Mouse (Mus musculus) bone marrow macrophage, adult 2 months (primary cell): Measurements from ENCODE around the gene Tacc2.

ENCODE experiments used
- CTCF ChIP-seq: IDR thresholded peaks from 2 replicates; pipeline ENCODE4 v1.5.1; 2012; ENCODE audit warnings: low read depth, mild to moderate bottlenecking, low read length, moderate library complexity
- POLR2A ChIP-seq: IDR thresholded peaks from 2 replicates; pipeline ENCODE4 v1.6.1; 2012; ENCODE audit warnings: mild to moderate bottlenecking, low read depth, low read length, borderline replicate concordance

DNA sequence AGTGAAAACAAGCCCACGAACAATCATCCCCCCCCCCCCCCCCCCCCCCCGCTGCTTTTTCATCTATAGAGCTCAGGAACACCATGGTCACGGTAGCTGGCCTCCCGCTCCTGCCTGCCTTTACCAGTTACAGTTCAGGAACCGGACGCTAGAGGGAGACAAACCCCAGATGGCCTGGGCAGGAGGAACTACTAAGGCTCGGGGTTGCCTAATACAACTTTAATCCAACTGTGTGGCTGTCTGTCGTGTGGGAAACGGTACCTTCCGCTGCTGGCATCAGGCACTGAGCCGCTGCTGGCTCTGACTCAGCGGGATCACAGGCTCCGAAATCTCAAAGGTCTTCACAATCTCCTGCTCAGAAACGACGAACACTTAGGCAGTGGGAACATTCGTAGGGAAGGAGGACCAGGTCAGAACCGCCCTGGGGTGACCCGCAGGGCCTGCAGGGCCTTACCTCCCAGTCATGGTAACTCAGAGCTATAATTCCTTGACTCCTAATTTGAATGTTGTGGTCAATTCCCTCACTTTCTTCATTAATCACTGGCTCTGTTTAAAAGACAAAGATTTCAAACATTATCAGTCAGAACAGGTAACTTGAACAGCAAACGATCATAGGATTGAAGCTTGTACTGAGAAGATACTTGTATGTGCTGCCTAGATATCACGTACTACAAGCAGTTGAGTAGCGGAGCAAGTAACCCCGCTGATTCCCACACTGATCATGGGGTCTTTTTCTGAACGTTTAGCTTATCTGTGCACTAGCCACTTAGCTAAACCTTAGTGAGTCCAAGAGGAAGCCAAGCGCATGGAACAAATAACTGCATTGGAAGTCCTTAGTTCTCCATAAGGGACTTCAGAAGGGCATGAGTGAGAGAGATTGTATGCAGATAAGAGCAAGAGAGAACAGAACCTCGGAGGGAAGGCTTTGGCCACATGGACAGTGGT is 43.6 kb upstream of the Tacc2 start:
- TF ChIP-seq CTCF (peak; percentile 50; the same call in 1 of the 2 replicates), POLR2A (no peak)
